Mouse (Mus musculus) limb, embryonic 14.5 days (tissue): Measurements from ENCODE around the gene Wdr64. TPM values are rescaled to one million over a fixed set of nuclear protein-coding genes. Genes with fewer than 3 reads are reported as not detected.

Experiments used
- ATAC-seq: fragments of 200-750 bp; cut with Nextera tagmentation; 2 replicates; pipeline ENCODE4 v1.8.0; 2017; ENCODE audit warnings: low read depth, moderate number of reproducible peaks, moderate TSS enrichment; ENCODE audit not compliant: low FRiP score
- DNase-seq: peaks from one replicate; pipeline ENCODE4 v3.0.0-alpha.2; 2015; ENCODE audit warnings: low spot score
- H3K27ac ChIP-seq: fragments of 300-500 bp; sonication (generic); replicated peaks from 2 replicates; pipeline ENCODE4 v1.5.1; 2014; ENCODE audit warnings: low read depth, mild to moderate bottlenecking, low read length, moderate library complexity, mixed read lengths
- H3K27me3 ChIP-seq: fragments of 300-500 bp; sonication (generic); 2 replicates; pipeline ENCODE4 v1.6.1; 2014; ENCODE audit warnings: low read length, mixed read lengths; ENCODE audit not compliant: control insufficient read depth, insufficient read depth
- H3K36me3 ChIP-seq: fragments of 300-500 bp; sonication (generic); 2 replicates; pipeline ENCODE4 v1.6.1; 2014; ENCODE audit warnings: mild to moderate bottlenecking, low read length, moderate library complexity, mixed read lengths; ENCODE audit not compliant: control insufficient read depth, insufficient read depth
- H3K4me1 ChIP-seq: fragments of 300-500 bp; sonication (generic); 2 replicates; pipeline ENCODE4 v1.6.1; 2014; ENCODE audit warnings: antibody characterized with exemption, low read length, mixed read lengths; ENCODE audit not compliant: control insufficient read depth, insufficient read depth
- H3K4me2 ChIP-seq: fragments of 300-500 bp; sonication (generic); replicated peaks from 2 replicates; pipeline ENCODE4 v1.6.1; 2014; ENCODE audit warnings: low read depth, mild to moderate bottlenecking, low read length, moderate library complexity; ENCODE audit not compliant: severe bottlenecking
- H3K4me3 ChIP-seq: fragments of 300-500 bp; sonication (generic); replicated peaks from 2 replicates; pipeline ENCODE4 v1.5.1; 2014; ENCODE audit warnings: low read length
- H3K9ac ChIP-seq: fragments of 300-500 bp; sonication (generic); 2 replicates; pipeline ENCODE4 v1.6.1; 2014; ENCODE audit warnings: mild to moderate bottlenecking, low read depth, low read length, moderate library complexity; ENCODE audit not compliant: severe bottlenecking
- H3K9me3 ChIP-seq: fragments of 300-500 bp; sonication (generic); 2 replicates; pipeline ENCODE4 v1.6.1; 2016; ENCODE audit warnings: low read length; ENCODE audit not compliant: control insufficient read depth
- POLR2A ChIP-seq: fragments of 200-500 bp; IDR thresholded peaks from 2 replicates; pipeline ENCODE4 v1.8.0; 2012; ENCODE audit warnings: inconsistent platforms, mild to moderate bottlenecking, moderate library complexity, borderline replicate concordance; ENCODE audit not compliant: insufficient read depth, insufficient read length; ENCODE audit errors: extremely low read depth
- WGBS: fragments of 180-500 bp; shearing (Covaris S2); extraction: QIAGEN DNeasy Blood & Tissue Kit; methylation state at CpG from one replicate; pipeline ENCODE4 v1.1.7; 2014; 5-methylcytosine and 5-hydroxymethylcytosine counted together
- polyA plus RNA-seq, 2 experiments: library from polyadenylated mRNA; depleted of rRNA in 1 of 2; stranded (reverse) in 1 of 2; unstranded in 1 of 2; fragments of >200 nt; fragmentation: Nextera tagmentation in 1 of 2; extraction: Ambion mirVana in 1 of 2; gene quantifications; 2 replicates each; pipeline versions ENCODE4 v1.2.1 to v1.2.3; 2012 to 2014

Gene Wdr64
- polyA plus RNA-seq, 2 experiments, result not detected

DNA sequence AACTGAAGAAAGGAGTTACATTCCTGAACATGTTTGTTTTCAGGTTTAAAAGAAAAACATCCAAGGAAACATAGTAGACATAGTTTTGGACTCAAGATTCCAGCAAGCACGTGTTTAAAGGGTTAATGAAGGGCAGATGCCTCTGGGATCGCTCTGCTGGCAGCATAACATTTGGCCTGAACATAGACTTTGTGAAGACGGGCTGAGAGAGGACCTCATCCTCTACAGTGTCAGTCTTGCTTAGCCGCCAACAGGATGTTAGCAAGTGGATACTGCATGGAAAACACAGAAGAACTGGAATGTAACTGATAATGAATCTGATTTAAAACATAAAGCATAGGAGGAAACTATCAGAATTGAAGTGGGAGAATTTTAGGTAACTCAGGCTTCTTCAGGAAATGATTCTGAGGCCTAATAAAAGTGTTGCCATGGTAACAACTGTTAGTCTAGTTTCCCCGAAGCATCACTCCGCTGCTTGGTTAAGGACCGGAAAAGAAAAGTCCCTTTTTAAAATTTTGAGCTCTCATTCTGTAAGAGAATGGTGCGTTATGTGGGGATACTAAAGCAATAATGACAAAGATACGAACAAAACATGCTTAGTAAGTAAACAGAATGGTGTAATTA lies 125.5 kb downstream of the Wdr64 start:
- WGBS, result 58% methylated on average over 9 of the region's 9 CpGs
- Histone ChIP-seq H3K9me3 (no peaks in the 10 kb centered on the region), H3K9ac (no peak overlapping the region), H3K4me2 (no peak overlapping the region), H3K4me1 (no peaks in the 10 kb centered on the region), H3K4me3 (no peak overlapping the region), H3K27me3 (no peaks in the 10 kb centered on the region), H3K36me3 (no peaks in the 10 kb centered on the region), H3K27ac (no peak overlapping the region)
- no peak for DNase-seq
- TF ChIP-seq POLR2A, result no peak
- no peak for ATAC-seq

DNA sequence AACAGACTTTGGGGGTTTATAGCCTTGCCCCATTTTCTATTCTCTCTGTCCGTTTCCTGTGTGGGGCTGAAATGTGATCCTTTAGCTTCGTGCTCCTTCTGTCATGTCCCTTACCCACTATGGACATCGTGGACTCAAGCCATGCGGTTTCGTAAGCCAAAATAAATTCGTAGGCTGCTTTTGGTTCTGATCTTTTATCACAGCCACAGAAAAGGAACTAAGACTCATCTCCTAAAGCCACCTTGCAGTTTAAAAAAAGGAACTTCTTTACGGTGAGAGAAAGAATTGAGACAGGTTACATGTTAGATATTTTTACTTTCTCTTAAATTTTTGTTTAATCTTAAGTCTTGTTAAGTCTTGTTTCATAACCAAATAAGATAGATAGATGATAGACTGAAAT lies 130.1 kb downstream of the Wdr64 start:
- TF ChIP-seq POLR2A, result no peak
- H3K9me3 ChIP-seq, result no peaks in the 10 kb centered on the region
- H3K4me3 ChIP-seq, result no peak overlapping the region
- no peaks in the 10 kb centered on the region for H3K27me3 ChIP-seq
- H3K27ac ChIP-seq, result no peak overlapping the region
- H3K9ac ChIP-seq, result no peak overlapping the region
- 85% methylated on average over 7 of the region's 7 CpGs for WGBS
- DNase-seq (no peak), ATAC-seq (no peak)
- H3K36me3 ChIP-seq, result no peaks in the 10 kb centered on the region
- no peak overlapping the region for H3K4me2 ChIP-seq
- H3K4me1 ChIP-seq, result no peaks in the 10 kb centered on the region

DNA sequence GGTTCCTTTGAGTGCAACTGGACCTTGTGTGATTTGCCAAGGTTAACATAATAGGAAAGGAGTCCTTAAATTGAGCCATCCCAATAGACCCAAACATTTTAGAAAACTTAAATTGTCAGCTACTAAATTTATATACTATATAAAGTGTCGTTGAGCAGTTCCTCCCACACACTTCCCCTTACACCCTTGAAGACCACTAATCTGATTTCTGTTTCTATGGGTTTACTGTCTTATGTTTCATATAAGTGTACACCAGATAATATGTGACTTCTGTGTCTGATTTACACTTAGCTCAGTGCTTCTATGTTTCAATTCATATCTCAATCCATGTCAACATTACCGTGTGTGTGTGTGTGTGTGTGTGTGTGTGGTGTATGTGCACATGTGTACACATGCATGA lies 130.8 kb downstream of the Wdr64 start:
- DNase-seq (no peak), ATAC-seq (no peak)
- Histone ChIP-seq H3K4me2 (no peak overlapping the region), H3K9me3 (no peaks in the 10 kb centered on the region), H3K36me3 (no peaks in the 10 kb centered on the region), H3K4me3 (no peak overlapping the region), H3K9ac (no peak overlapping the region), H3K27me3 (no peaks in the 10 kb centered on the region), H3K4me1 (no peaks in the 10 kb centered on the region), H3K27ac (no peak overlapping the region)
- 83% methylated on average over 2 of the region's 2 CpGs for WGBS
- no peak for TF ChIP-seq POLR2A

DNA sequence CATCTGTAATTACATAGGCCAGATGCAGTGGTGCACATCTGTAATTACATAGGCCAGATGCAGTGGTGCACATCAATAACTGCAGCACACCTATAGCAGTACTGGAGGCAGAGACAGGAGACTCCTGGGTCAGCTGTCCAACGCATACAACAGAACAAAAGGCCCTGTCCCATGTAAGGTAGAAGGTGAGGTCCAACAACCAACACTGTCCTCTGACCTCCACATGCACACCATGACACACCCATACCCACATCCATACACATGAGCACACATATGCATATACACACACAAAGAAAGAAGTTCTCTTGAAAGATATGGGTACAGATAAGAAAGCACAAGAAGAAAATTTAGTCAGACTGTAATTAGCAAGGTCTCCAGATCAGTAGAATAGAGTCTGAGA lies 157.1 kb downstream of the Wdr64 start:
- ATAC-seq, result no peak
- WGBS, result 83% methylated on average over 1 of the region's 1 CpGs

More for the DNA sequence above, 157.1 kb downstream of the Wdr64 start:
- Histone ChIP-seq H3K27me3 (no peaks in the 10 kb centered on the region), H3K27ac (no peak overlapping the region), H3K9me3 (no peaks in the 10 kb centered on the region), H3K4me2 (no peak overlapping the region), H3K4me3 (no peak overlapping the region), H3K4me1 (no peaks in the 10 kb centered on the region), H3K9ac (no peak overlapping the region), H3K36me3 (no peaks in the 10 kb centered on the region)
- no peak for TF ChIP-seq POLR2A
- DNase-seq, result no peak

Other genes with a start within 250 kb of the Wdr64 start
- 0.42 and 0.47 TPM in 2 replicates for gene Rgs7, start 206.1 kb upstream of the Wdr64 start, polyA plus RNA-seq (2012; rRNA removed)
- gene Rgs7, start 206.1 kb upstream of the Wdr64 start, polyA plus RNA-seq (2014; fragmentation: Nextera tagmentation; extraction: Ambion mirVana), result 0.22 and 0.65 TPM in 2 replicates
- gene Kmo, start 78.2 kb upstream of the Wdr64 start, polyA plus RNA-seq (2012; rRNA removed), result 0.21 and 0.36 TPM in 2 replicates
- 0.22 and 0.55 TPM in 2 replicates for gene Kmo, start 78.2 kb upstream of the Wdr64 start, polyA plus RNA-seq (2014; fragmentation: Nextera tagmentation; extraction: Ambion mirVana)
- 68.3 and 85.1 TPM in 2 replicates for gene Fh1, start 73.0 kb upstream of the Wdr64 start, polyA plus RNA-seq (2012; rRNA removed)
- 106 and 113 TPM in 2 replicates for gene Fh1, start 73.0 kb upstream of the Wdr64 start, polyA plus RNA-seq (2014; fragmentation: Nextera tagmentation; extraction: Ambion mirVana)
- gene Opn3, start 5.8 kb upstream of the Wdr64 start, polyA plus RNA-seq (2012; rRNA removed), result 2.6 and 2.9 TPM in 2 replicates
- gene Opn3, start 5.8 kb upstream of the Wdr64 start, polyA plus RNA-seq (2014; fragmentation: Nextera tagmentation; extraction: Ambion mirVana), result 6.1 and 6.5 TPM in 2 replicates
- 2.1 and 2.2 TPM in 2 replicates for gene Chml, start 5.7 kb upstream of the Wdr64 start, polyA plus RNA-seq (2012; rRNA removed)
- 1.5 and 1.9 TPM in 2 replicates for gene Chml, start 5.7 kb upstream of the Wdr64 start, polyA plus RNA-seq (2014; fragmentation: Nextera tagmentation; extraction: Ambion mirVana)
- 8.9 and 15.8 TPM in 2 replicates for gene Exo1, start 182.0 kb downstream of the Wdr64 start, polyA plus RNA-seq (2012; rRNA removed)
- gene Exo1, start 182.0 kb downstream of the Wdr64 start, polyA plus RNA-seq (2014; fragmentation: Nextera tagmentation; extraction: Ambion mirVana), result 47.3 and 49.0 TPM in 2 replicates
- not detected in 2 replicates for gene Gm38100, start 221.7 kb downstream of the Wdr64 start, polyA plus RNA-seq (2012; rRNA removed)
- not detected in 2 replicates for gene Gm38100, start 221.7 kb downstream of the Wdr64 start, polyA plus RNA-seq (2014; fragmentation: Nextera tagmentation; extraction: Ambion mirVana)